Mouse (Mus musculus): ENCODE data around the gene Fbxo21. TPM values are rescaled to one million over a fixed set of nuclear protein-coding genes. Genes with fewer than 3 reads are reported as not detected.
A peak's percentile ranks its signal among the peaks of the same experiment; 100 is the strongest.

Fbxo21 gene
- polyA plus RNA-seq, 1 experiment from 2014 or later: 203 TPM

DNA sequence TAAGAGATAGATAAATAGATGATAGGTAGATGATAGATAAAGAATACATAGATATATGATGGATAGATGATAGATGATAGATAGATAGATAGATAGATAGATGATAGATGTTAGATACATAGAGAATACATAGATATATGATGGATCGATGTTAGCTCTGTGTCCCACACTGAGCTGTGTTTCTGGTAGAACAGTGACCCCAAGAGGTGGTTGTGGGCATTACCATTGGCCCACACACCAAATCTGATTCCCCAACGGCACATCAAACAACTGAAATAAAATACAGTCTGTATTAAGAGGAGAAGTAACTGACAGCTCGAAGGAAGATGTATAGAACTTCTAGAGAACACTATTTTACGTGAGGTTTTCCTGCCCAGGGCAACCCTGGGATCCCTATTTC, 29.9 kb upstream of the Fbxo21 start:
- WGBS: 28% methylated on average over 4 of the region's 4 CpGs
- peak; percentile 54; the same call in 1 of the 2 replicates for ATAC-seq
- no peaks in the 10 kb centered on the region for H3K9me3 ChIP-seq (ENCODE audit: control insufficient read depth, low read length)

DNA sequence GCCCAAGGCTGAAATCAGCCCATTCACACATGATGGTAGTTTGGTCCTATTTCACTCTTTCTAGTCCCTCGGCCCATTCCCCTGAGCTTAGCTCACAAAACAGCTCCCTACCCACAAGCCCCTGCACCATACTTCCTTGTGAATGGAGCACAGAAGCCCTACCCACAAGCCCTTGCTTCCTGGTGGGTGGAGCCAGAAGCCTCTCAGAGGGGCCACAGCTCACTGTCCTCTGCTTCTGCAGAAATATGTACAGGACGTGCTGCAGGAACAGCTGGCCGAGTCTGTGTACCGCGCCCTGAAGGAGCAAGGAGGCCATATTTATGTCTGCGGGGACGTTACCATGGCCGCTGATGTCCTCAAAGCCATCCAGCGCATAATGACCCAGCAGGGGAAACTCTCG, 27.1 kb upstream of the Fbxo21 start:
- Histone ChIP-seq H3K36me3 (ENCODE audit: control insufficient read depth, insufficient read depth) (no peaks in the 10 kb centered on the region), H3K4me2 (ENCODE audit: low read length) (no peak overlapping the region), H3K9me3 (ENCODE audit: control insufficient read depth, low read length) (no peaks in the 10 kb centered on the region), H3K27ac (ENCODE audit: low read length) (no peak overlapping the region), H3K4me3 (replicated peaks; ENCODE audit: low read length) (no peak overlapping the region), H3K4me1 (replicated peaks; ENCODE audit: control insufficient read depth, insufficient read depth, low read length) (no peaks in the 10 kb centered on the region), H3K9ac (replicated peaks; ENCODE audit: low read depth, low read length) (no peak overlapping the region), H3K27me3 (replicated peaks; ENCODE audit: control insufficient read depth, insufficient read depth, low read length) (no peaks in the 10 kb centered on the region)
- WGBS: 80% methylated on average over 10 of the region's 10 CpGs
- ATAC-seq: no peak

More for the DNA sequence above, 29.9 kb upstream of the Fbxo21 start:
- no peak overlapping the region for H3K27ac ChIP-seq (ENCODE audit: low read length)
- no peak overlapping the region for H3K4me2 ChIP-seq (ENCODE audit: low read length)
- H3K27me3 ChIP-seq (replicated peaks; ENCODE audit: control insufficient read depth, insufficient read depth, low read length): no peaks in the 10 kb centered on the region
- no peak overlapping the region for H3K9ac ChIP-seq (replicated peaks; ENCODE audit: low read depth, low read length)
- no peak overlapping the region for H3K4me3 ChIP-seq (replicated peaks; ENCODE audit: low read length)
- no peaks in the 10 kb centered on the region for H3K36me3 ChIP-seq (ENCODE audit: control insufficient read depth, insufficient read depth)
- no peaks in the 10 kb centered on the region for H3K4me1 ChIP-seq (replicated peaks; ENCODE audit: control insufficient read depth, insufficient read depth, low read length)

DNA sequence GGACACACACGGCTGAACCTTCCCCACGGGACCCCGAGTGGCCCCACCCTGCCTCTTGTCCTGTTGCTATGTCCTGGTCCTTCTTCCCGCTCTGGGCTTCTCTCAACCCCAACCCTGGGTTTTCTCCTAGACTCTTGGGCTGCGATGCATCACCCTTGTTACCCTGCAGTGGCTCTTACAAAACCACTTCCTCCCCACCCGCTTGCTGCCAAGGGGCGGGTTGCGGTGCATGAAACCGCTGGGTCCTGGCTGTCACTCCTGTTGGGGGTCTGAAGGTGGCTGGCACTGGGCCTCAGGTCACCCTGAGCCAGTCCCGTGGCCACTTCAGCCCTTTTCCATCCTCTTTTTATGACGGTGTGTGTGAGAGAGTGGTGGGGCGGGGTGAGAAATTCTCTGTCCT, 22.6 kb upstream of the Fbxo21 start:
- H3K9me3 ChIP-seq (ENCODE audit: control insufficient read depth, low read length): no peaks in the 10 kb centered on the region
- no peak for ATAC-seq
- no peaks in the 10 kb centered on the region for H3K27me3 ChIP-seq (replicated peaks; ENCODE audit: control insufficient read depth, insufficient read depth, low read length)
- no peak overlapping the region for H3K27ac ChIP-seq (ENCODE audit: low read length)
- 85% methylated on average over 12 of the region's 12 CpGs for WGBS
- no peak overlapping the region for H3K4me3 ChIP-seq (replicated peaks; ENCODE audit: low read length)
- H3K36me3 ChIP-seq (ENCODE audit: control insufficient read depth, insufficient read depth): no peaks in the 10 kb centered on the region
- no peaks in the 10 kb centered on the region for H3K4me1 ChIP-seq (replicated peaks; ENCODE audit: control insufficient read depth, insufficient read depth, low read length)
- H3K4me2 ChIP-seq (ENCODE audit: low read length): no peak overlapping the region
- no peak overlapping the region for H3K9ac ChIP-seq (replicated peaks; ENCODE audit: low read depth, low read length)

DNA sequence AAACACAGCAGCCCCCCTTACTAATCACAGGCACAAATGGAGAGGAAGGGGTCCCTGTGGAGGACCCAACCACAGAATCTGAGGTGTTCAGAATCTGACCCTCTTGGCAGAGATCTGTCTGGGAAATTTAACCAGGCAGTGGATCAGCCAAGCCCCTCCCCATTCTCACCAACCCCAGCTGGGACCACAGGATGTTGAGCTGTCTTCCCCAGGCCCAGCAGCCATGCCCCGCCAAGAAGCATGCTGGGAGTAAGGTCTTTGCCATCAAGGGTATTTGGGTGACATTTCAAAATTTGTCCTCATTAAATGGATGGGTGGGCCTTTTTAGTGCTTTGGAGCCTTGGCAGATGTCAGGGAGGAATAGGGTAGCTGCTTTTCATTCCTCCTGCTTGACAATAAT, 22.1 kb upstream of the Fbxo21 start:
- H3K36me3 ChIP-seq (ENCODE audit: control insufficient read depth, insufficient read depth): no peaks in the 10 kb centered on the region
- no peak overlapping the region for H3K4me2 ChIP-seq (ENCODE audit: low read length)
- H3K4me3 ChIP-seq (replicated peaks; ENCODE audit: low read length): no peak overlapping the region
- H3K4me1 ChIP-seq (replicated peaks; ENCODE audit: control insufficient read depth, insufficient read depth, low read length): no peaks in the 10 kb centered on the region
- H3K9ac ChIP-seq (replicated peaks; ENCODE audit: low read depth, low read length): no peak overlapping the region
- 68% methylated on average over 1 of the region's 1 CpGs for WGBS
- H3K27me3 ChIP-seq (replicated peaks; ENCODE audit: control insufficient read depth, insufficient read depth, low read length): no peaks in the 10 kb centered on the region
- no peak overlapping the region for H3K27ac ChIP-seq (ENCODE audit: low read length)
- no peak for ATAC-seq
- no peaks in the 10 kb centered on the region for H3K9me3 ChIP-seq (ENCODE audit: control insufficient read depth, low read length)

- no peaks in the 10 kb centered on the region for H3K36me3 ChIP-seq (ENCODE audit: control insufficient read depth, insufficient read depth)
Measured at GRCm38 (mm10) chr5:117955675-117956420, 20.7 kb upstream of the Fbxo21 start.

DNA sequence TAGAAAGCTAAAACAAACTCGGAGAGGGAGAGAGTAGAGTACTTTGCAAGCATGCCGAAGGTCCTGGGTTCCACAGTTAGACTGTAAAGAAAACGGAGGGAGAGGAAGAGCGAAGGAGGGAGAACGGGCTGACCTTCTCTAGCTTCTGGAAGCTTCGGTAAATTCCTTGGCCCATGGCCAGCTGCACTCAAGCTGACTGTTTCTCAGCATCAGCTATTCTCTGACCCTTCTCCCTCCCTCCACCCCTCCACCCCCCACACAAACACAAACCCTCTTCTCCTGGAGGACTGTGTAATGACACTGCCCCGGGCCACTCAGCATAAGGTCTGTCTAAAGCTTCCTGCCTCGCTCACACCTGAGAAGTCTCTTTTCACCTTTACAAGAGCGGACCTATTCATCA, 11.8 kb upstream of the Fbxo21 start:
- Histone ChIP-seq H3K4me2 (ENCODE audit: low read length) (no peak overlapping the region), H3K4me3 (replicated peaks; ENCODE audit: low read length) (no peak overlapping the region), H3K9ac (replicated peaks; ENCODE audit: low read depth, low read length) (no peak overlapping the region), H3K27ac (ENCODE audit: low read length) (no peak overlapping the region), H3K9me3 (ENCODE audit: control insufficient read depth, low read length) (no peaks in the 10 kb centered on the region), H3K36me3 (ENCODE audit: control insufficient read depth, insufficient read depth) (no peaks in the 10 kb centered on the region), H3K4me1 (replicated peaks; ENCODE audit: control insufficient read depth, insufficient read depth, low read length) (no peaks in the 10 kb centered on the region), H3K27me3 (replicated peaks; ENCODE audit: control insufficient read depth, insufficient read depth, low read length) (no peaks in the 10 kb centered on the region)
- ATAC-seq: no peak
- 50% methylated on average over 9 of the region's 9 CpGs for WGBS

More at GRCm38 (mm10) chr5:117955675-117956420, 20.7 kb upstream of the Fbxo21 start:
- Histone ChIP-seq H3K4me1 (replicated peaks; ENCODE audit: control insufficient read depth, insufficient read depth, low read length) (no peaks in the 10 kb centered on the region), H3K9me3 (ENCODE audit: control insufficient read depth, low read length) (no peaks in the 10 kb centered on the region), H3K9ac (replicated peaks; ENCODE audit: low read depth, low read length) (no peak overlapping the region), H3K4me3 (replicated peaks; ENCODE audit: low read length) (no peak overlapping the region), H3K27me3 (replicated peaks; ENCODE audit: control insufficient read depth, insufficient read depth, low read length) (no peaks in the 10 kb centered on the region), H3K27ac (ENCODE audit: low read length) (no peak overlapping the region), H3K4me2 (ENCODE audit: low read length) (no peak overlapping the region)
- 46% methylated on average over 10 of the region's 10 CpGs for WGBS
- no peak for ATAC-seq

DNA sequence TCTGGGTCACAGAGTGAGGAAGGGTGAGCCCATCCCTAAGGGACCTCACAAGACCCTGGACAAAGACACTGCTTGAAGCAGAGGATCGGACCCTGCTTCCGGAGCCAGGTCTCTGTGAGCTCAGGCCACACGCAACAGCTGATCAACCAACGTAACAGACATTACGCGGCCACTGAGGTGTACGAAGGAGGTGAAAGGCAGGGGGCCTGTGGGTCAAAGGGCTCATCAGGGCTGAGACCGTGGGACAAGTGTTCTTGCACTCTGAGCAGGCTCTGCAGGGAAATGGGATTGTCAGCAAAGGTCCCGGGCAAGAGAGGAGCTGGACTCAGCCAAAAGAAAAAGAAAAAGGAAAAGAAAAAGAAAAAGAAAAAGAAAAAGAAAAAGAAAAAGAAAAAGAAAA, 9.6 kb upstream of the Fbxo21 start:
- no peak overlapping the region for H3K9ac ChIP-seq (replicated peaks; ENCODE audit: low read depth, low read length)
- no peak overlapping the region for H3K4me3 ChIP-seq (replicated peaks; ENCODE audit: low read length)
- H3K4me2 ChIP-seq (ENCODE audit: low read length): no peak overlapping the region
- no peaks in the 10 kb centered on the region for H3K36me3 ChIP-seq (ENCODE audit: control insufficient read depth, insufficient read depth)
- WGBS: 76% methylated on average over 9 of the region's 9 CpGs
- H3K27me3 ChIP-seq (replicated peaks; ENCODE audit: control insufficient read depth, insufficient read depth, low read length): no peaks in the 10 kb centered on the region
- no peak for ATAC-seq
- H3K9me3 ChIP-seq (ENCODE audit: control insufficient read depth, low read length): no peaks in the 10 kb centered on the region
- no peaks in the 10 kb centered on the region for H3K4me1 ChIP-seq (replicated peaks; ENCODE audit: control insufficient read depth, insufficient read depth, low read length)
- H3K27ac ChIP-seq (ENCODE audit: low read length): no peak overlapping the region

- Histone ChIP-seq H3K4me3 (replicated peaks; ENCODE audit: low read length) (no peak overlapping the region), H3K27me3 (replicated peaks; ENCODE audit: control insufficient read depth, insufficient read depth, low read length) (no peaks in the 10 kb centered on the region), H3K9me3 (ENCODE audit: control insufficient read depth, low read length) (no peaks in the 10 kb centered on the region), H3K36me3 (ENCODE audit: control insufficient read depth, insufficient read depth) (no peaks in the 10 kb centered on the region), H3K9ac (replicated peaks; ENCODE audit: low read depth, low read length) (no peak overlapping the region), H3K4me2 (ENCODE audit: low read length) (no peak overlapping the region), H3K4me1 (replicated peaks; ENCODE audit: control insufficient read depth, insufficient read depth, low read length) (no peaks in the 10 kb centered on the region), H3K27ac (ENCODE audit: low read length) (no peak overlapping the region)
- WGBS: 61% methylated on average over 4 of the region's 4 CpGs
- no peak for ATAC-seq
Measured at GRCm38 (mm10) chr5:117967659-117968069, 8.9 kb upstream of the Fbxo21 start.

GRCm38 (mm10) chr5:117969681-117970427, 6.7 kb upstream of the Fbxo21 start:
- Histone ChIP-seq H3K27me3 (replicated peaks; ENCODE audit: control insufficient read depth, insufficient read depth, low read length) (no peaks in the 10 kb centered on the region), H3K27ac (ENCODE audit: low read length) (no peak overlapping the region), H3K4me1 (replicated peaks; ENCODE audit: control insufficient read depth, insufficient read depth, low read length) (no peaks in the 10 kb centered on the region), H3K9me3 (ENCODE audit: control insufficient read depth, low read length) (no peaks in the 10 kb centered on the region), H3K4me3 (replicated peaks; ENCODE audit: low read length) (no peak overlapping the region), H3K4me2 (ENCODE audit: low read length) (no peak overlapping the region), H3K9ac (replicated peaks; ENCODE audit: low read depth, low read length) (no peak overlapping the region), H3K36me3 (ENCODE audit: control insufficient read depth, insufficient read depth) (no peaks in the 10 kb centered on the region)
- no peak for ATAC-seq
- WGBS: 92% methylated on average over 10 of the region's 10 CpGs

All from forebrain, embryonic 16.5 days (tissue).